Mouse (Mus musculus) limb, embryonic 14.5 days (tissue): Measurements from ENCODE around the gene Gm2115. TPM values are rescaled to one million over a fixed set of nuclear protein-coding genes. Genes with fewer than 3 reads are reported as not detected.

Experiments
- ATAC-seq: fragments of 200-750 bp; cut with Nextera tagmentation; 2 replicates; pipeline ENCODE4 v1.8.0; 2017; ENCODE audit warnings: low read depth, moderate number of reproducible peaks, moderate TSS enrichment; ENCODE audit not compliant: low FRiP score
- DNase-seq: peaks from one replicate; pipeline ENCODE4 v3.0.0-alpha.2; 2015; ENCODE audit warnings: low spot score
- H3K27ac ChIP-seq: fragments of 300-500 bp; sonication (generic); replicated peaks from 2 replicates; pipeline ENCODE4 v1.5.1; 2014; ENCODE audit warnings: low read depth, mild to moderate bottlenecking, low read length, moderate library complexity, mixed read lengths
- H3K27me3 ChIP-seq: fragments of 300-500 bp; sonication (generic); 2 replicates; pipeline ENCODE4 v1.6.1; 2014; ENCODE audit warnings: low read length, mixed read lengths; ENCODE audit not compliant: control insufficient read depth, insufficient read depth
- H3K36me3 ChIP-seq: fragments of 300-500 bp; sonication (generic); 2 replicates; pipeline ENCODE4 v1.6.1; 2014; ENCODE audit warnings: mild to moderate bottlenecking, low read length, moderate library complexity, mixed read lengths; ENCODE audit not compliant: control insufficient read depth, insufficient read depth
- H3K4me1 ChIP-seq: fragments of 300-500 bp; sonication (generic); 2 replicates; pipeline ENCODE4 v1.6.1; 2014; ENCODE audit warnings: antibody characterized with exemption, low read length, mixed read lengths; ENCODE audit not compliant: control insufficient read depth, insufficient read depth
- H3K4me2 ChIP-seq: fragments of 300-500 bp; sonication (generic); replicated peaks from 2 replicates; pipeline ENCODE4 v1.6.1; 2014; ENCODE audit warnings: low read depth, mild to moderate bottlenecking, low read length, moderate library complexity; ENCODE audit not compliant: severe bottlenecking
- H3K4me3 ChIP-seq: fragments of 300-500 bp; sonication (generic); replicated peaks from 2 replicates; pipeline ENCODE4 v1.5.1; 2014; ENCODE audit warnings: low read length
- H3K9ac ChIP-seq: fragments of 300-500 bp; sonication (generic); 2 replicates; pipeline ENCODE4 v1.6.1; 2014; ENCODE audit warnings: mild to moderate bottlenecking, low read depth, low read length, moderate library complexity; ENCODE audit not compliant: severe bottlenecking
- H3K9me3 ChIP-seq: fragments of 300-500 bp; sonication (generic); 2 replicates; pipeline ENCODE4 v1.6.1; 2016; ENCODE audit warnings: low read length; ENCODE audit not compliant: control insufficient read depth
- POLR2A ChIP-seq: fragments of 200-500 bp; IDR thresholded peaks from 2 replicates; pipeline ENCODE4 v1.8.0; 2012; ENCODE audit warnings: inconsistent platforms, mild to moderate bottlenecking, moderate library complexity, borderline replicate concordance; ENCODE audit not compliant: insufficient read depth, insufficient read length; ENCODE audit errors: extremely low read depth
- WGBS: fragments of 180-500 bp; shearing (Covaris S2); extraction: QIAGEN DNeasy Blood & Tissue Kit; methylation state at CpG from one replicate; pipeline ENCODE4 v1.1.7; 2014; 5-methylcytosine and 5-hydroxymethylcytosine counted together
- polyA plus RNA-seq, 2 experiments: library from polyadenylated mRNA; depleted of rRNA in 1 of 2; stranded (reverse) in 1 of 2; unstranded in 1 of 2; fragments of >200 nt; fragmentation: Nextera tagmentation in 1 of 2; extraction: Ambion mirVana in 1 of 2; gene quantifications; 2 replicates each; pipeline versions ENCODE4 v1.2.1 to v1.2.3; 2012 to 2014

Gene Gm2115
- polyA plus RNA-seq, 2 experiments = 0.97 to 0.99 TPM

GRCm38 (mm10) chr7:84594917-84595303, 66.2 kb downstream of the Gm2115 start:
- ATAC-seq (0 out of 2 replicates have a peak, but pooled peaks have one; percentile 24), DNase-seq (no peak)
- Histone ChIP-seq H3K9me3 (no peaks in the 10 kb centered on the region), H3K27me3 (no peaks in the 10 kb centered on the region), H3K9ac (no peak overlapping the region), H3K36me3 (no peaks in the 10 kb centered on the region), H3K4me2 (no peak overlapping the region), H3K27ac (no peak overlapping the region), H3K4me1 (0 out of 2 replicates have a peak, but pooled peaks cover 2% of the 10 kb centered on the region), H3K4me3 (no peak overlapping the region)
- TF ChIP-seq POLR2A = no peak

DNA sequence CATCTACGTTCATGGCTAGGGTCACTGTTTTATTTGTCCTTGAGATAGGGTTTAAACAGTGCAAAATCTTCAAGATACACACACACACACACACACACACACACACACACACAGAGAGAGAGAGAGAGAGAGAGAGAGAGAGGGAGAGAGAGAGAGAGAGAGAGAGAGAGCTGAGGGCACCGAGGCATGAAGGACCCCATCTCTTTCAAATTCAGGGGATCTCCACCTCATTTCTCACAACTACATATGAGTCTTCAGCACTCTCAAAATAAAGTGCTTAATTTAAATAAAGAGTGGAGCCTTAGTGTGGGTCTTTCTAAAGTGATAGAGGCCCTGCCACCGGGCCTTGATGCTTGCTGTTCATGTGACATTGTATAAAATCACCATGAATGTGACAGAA, 67.2 kb downstream of the Gm2115 start:
- no peaks in the 10 kb centered on the region for H3K36me3 ChIP-seq
- H3K9ac ChIP-seq = no peak overlapping the region
- H3K9me3 ChIP-seq = no peaks in the 10 kb centered on the region
- no peak overlapping the region for H3K4me3 ChIP-seq
- WGBS = 82% methylated on average over 3 of the region's 3 CpGs
- ATAC-seq (no peak), DNase-seq (no peak)
- no peak for TF ChIP-seq POLR2A
- no peak overlapping the region for H3K27ac ChIP-seq
- H3K27me3 ChIP-seq = no peaks in the 10 kb centered on the region
- no peak overlapping the region for H3K4me2 ChIP-seq
- 0 out of 2 replicates have a peak, but pooled peaks cover 2% of the 10 kb centered on the region for H3K4me1 ChIP-seq

DNA sequence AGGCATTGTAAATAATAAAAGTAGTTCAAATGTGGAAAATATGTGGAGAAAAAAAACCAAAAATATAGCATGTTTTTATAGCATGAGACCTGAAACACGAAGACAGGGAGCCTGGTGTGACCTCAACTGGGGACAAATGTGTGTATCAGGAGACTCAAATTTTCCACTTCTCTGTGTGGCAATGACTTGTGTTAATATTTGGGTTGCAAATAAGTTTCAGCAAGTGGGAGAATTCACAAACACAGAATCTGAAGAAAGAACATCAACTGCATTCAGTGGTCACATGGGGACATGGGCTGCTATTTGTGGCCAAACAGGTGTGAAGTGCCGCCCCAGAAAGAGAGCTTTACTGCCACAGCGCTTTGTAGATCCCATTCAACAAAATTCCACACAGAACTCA, 67.9 kb downstream of the Gm2115 start:
- WGBS = 71% methylated on average over 3 of the region's 3 CpGs
- no peak for TF ChIP-seq POLR2A
- no peak overlapping the region for H3K9ac ChIP-seq
- 0 out of 2 replicates have a peak, but pooled peaks cover 2% of the 10 kb centered on the region for H3K4me1 ChIP-seq
- no peak for ATAC-seq
- no peak overlapping the region for H3K27ac ChIP-seq
- no peak for DNase-seq
- H3K4me2 ChIP-seq = no peak overlapping the region
- H3K36me3 ChIP-seq = no peaks in the 10 kb centered on the region
- no peaks in the 10 kb centered on the region for H3K27me3 ChIP-seq
- no peaks in the 10 kb centered on the region for H3K9me3 ChIP-seq
- H3K4me3 ChIP-seq = no peak overlapping the region

- no peak for DNase-seq
- no peak overlapping the region for H3K27ac ChIP-seq
- H3K4me1 ChIP-seq = peaks cover 9% of the 10 kb centered on the region; the same call in 1 of the 2 replicates
- H3K9me3 ChIP-seq = no peaks in the 10 kb centered on the region
- WGBS = 84% methylated on average over 2 of the region's 2 CpGs
- ATAC-seq = no peak
- no peak overlapping the region for H3K9ac ChIP-seq
- no peak overlapping the region for H3K4me3 ChIP-seq
- no peak for TF ChIP-seq POLR2A
- H3K4me2 ChIP-seq = no peak overlapping the region
- H3K36me3 ChIP-seq = no peaks in the 10 kb centered on the region
- no peaks in the 10 kb centered on the region for H3K27me3 ChIP-seq
These were observed 71.9 kb downstream of the Gm2115 start for GRCm38 (mm10) chr7:84600631-84601030.

DNA sequence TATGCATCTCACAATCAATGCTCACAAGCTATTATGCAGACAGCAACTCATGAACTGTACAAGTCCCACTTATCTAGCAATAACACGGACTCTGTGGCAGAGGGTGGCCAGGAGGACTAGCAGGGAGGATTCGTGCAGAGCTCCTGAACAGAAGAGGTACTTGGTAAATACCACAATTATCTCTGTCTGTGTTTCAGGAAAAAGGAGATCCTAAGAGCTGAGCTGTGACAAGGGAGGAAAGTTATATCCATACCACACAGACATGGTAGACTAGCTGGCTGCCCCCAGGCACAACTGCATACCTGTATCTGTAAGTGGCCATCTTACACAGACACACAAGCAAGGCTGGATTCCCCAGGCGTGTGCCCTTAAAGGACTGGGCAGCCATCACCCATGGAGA, 72.6 kb downstream of the Gm2115 start:
- WGBS = 83% methylated on average over 3 of the region's 3 CpGs
- no peak overlapping the region for H3K4me3 ChIP-seq
- H3K27me3 ChIP-seq = no peaks in the 10 kb centered on the region

GRCm38 (mm10) chr7:84604501-84604900, 75.7 kb downstream of the Gm2115 start:
- no peak overlapping the region for H3K4me3 ChIP-seq
- no peak overlapping the region for H3K9ac ChIP-seq
- WGBS = 56% methylated on average over 3 of the region's 3 CpGs
- H3K27me3 ChIP-seq = no peaks in the 10 kb centered on the region
- peaks cover 9% of the 10 kb centered on the region; the same call in 1 of the 2 replicates for H3K4me1 ChIP-seq
- H3K9me3 ChIP-seq = no peaks in the 10 kb centered on the region
- DNase-seq (no peak), ATAC-seq (no peak)
- TF ChIP-seq POLR2A = no peak
- H3K36me3 ChIP-seq = no peaks in the 10 kb centered on the region
- H3K4me2 ChIP-seq = no peak overlapping the region
- H3K27ac ChIP-seq = no peak overlapping the region

More for the DNA sequence above, 72.6 kb downstream of the Gm2115 start:
- DNase-seq (no peak), ATAC-seq (no peak)
- no peak for TF ChIP-seq POLR2A
- Histone ChIP-seq H3K9ac (no peak overlapping the region), H3K9me3 (no peaks in the 10 kb centered on the region), H3K36me3 (no peaks in the 10 kb centered on the region), H3K27ac (no peak overlapping the region), H3K4me1 (peaks cover 9% of the 10 kb centered on the region; the same call in 1 of the 2 replicates), H3K4me2 (no peak overlapping the region)
